Mouse (Mus musculus) megakaryocyte-erythroid progenitor cell, adult 5 weeks (primary cell): ENCODE measurements around the gene Akr1c12. TPM values are rescaled to one million over a fixed set of nuclear protein-coding genes. Genes with fewer than 3 reads are reported as not detected.

Experiments
- polyA plus RNA-seq: library from polyadenylated mRNA; stranded (reverse); fragments of >175 nt; gene quantifications from 2 replicates; pipeline ENCODE4 v1.2.3, GENCODE M21; 2012

Gene Akr1c12
- polyA plus RNA-seq, result 0.07 TPM in 1 of 2 replicates, not detected in the other

GRCm38 (mm10) chr13:4279284-4279683 is at the start of gene Akr1c12:
Gene Akr1c12, minus strand, starts transcription at chr13:4279433.

DNA sequence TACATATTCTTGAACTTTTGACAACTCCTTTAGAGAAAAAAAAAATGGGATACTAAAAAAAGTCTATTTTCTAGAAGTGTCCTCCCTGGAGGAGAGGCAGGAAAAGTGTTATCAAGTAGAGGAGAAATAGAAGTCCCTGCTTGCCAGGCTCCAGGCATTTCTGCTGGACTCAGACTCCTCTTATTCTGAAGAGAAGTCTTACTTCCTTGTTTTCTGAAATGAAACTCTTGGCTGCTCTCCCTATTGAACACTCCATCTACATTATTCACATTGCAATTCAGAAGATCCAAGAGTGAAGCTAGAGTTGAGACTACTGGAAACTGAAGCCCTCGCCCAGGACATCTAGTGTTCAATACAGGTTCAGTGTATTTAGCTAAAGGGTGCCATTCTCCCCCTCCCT is 50.8 kb downstream of the Akr1c12 start, which contains the start of gene Akr1c19:
TSS of gene Akr1c19 (plus strand) at position 260 of the 400 bp plus-strand sequence.

Other genes with a start within 250 kb of the Akr1c12 start
- not detected in 2 replicates for gene Akr1c14, start 230.4 kb downstream of the Akr1c12 start, polyA plus RNA-seq
- not detected in 2 replicates for gene Akr1c18, start 128.8 kb downstream of the Akr1c12 start, polyA plus RNA-seq
- 0.76 and 0.99 TPM in 2 replicates for gene Akr1c13, start 88.3 kb downstream of the Akr1c12 start, polyA plus RNA-seq
- not detected in 2 replicates for gene Akr1c19, start 50.7 kb downstream of the Akr1c12 start, polyA plus RNA-seq
- gene Akr1c6, start 154.9 kb upstream of the Akr1c12 start, polyA plus RNA-seq, result not detected in 2 replicates
- not detected in 2 replicates for gene Akr1c20, start 243.9 kb upstream of the Akr1c12 start, polyA plus RNA-seq